Mouse (Mus musculus) megakaryocyte, embryonic 14.5 days (primary cell): ENCODE results near the gene Acot2. TPM values are rescaled to one million over a fixed set of nuclear protein-coding genes. Genes with fewer than 3 reads are reported as not detected.
"Not testable (repeated sequence)": the region's sequence is repeated elsewhere in the genome, so short reads cannot be mapped to it uniquely, and the experiment has no call there.

Experiments used
- H3K27me3 ChIP-seq: replicated peaks from 2 replicates; pipeline ENCODE3; 2012; ENCODE audit warnings: inconsistent platforms
- H3K36me3 ChIP-seq: replicated peaks from 2 replicates; pipeline ENCODE3; 2012; ENCODE audit warnings: low read length, inconsistent platforms, mixed read lengths
- H3K4me1 ChIP-seq: 2 replicates; pipeline ENCODE4 v1.6.1; 2012; ENCODE audit warnings: inconsistent platforms
- H3K4me3 ChIP-seq: replicated peaks from 2 replicates; pipeline ENCODE3; 2012; ENCODE audit warnings: moderate library complexity, mild to moderate bottlenecking, inconsistent platforms
- H3K9me3 ChIP-seq: 2 replicates; pipeline ENCODE4 v1.6.1; 2012; ENCODE audit warnings: inconsistent platforms
- FLI1 ChIP-seq: IDR thresholded peaks from 2 replicates; pipeline ENCODE4 v1.6.1; 2012; ENCODE audit warnings: low read length, inconsistent platforms, mixed read lengths
- GATA1 ChIP-seq: IDR thresholded peaks from 3 replicates; pipeline ENCODE4 v1.6.1; 2012; ENCODE audit warnings: mixed read lengths, low read length, inconsistent platforms, borderline replicate concordance
- polyA plus RNA-seq: library from polyadenylated mRNA; stranded (reverse); fragments of >175 nt; gene quantifications from 2 replicates; pipeline ENCODE4 v1.2.3, GENCODE M21; 2012; ENCODE audit warnings: low replicate concordance; ENCODE audit not compliant: insufficient read depth

Acot2 gene
- 5.9 and 6.7 TPM in 2 replicates for polyA plus RNA-seq

GRCm38 (mm10) chr12:83987583-83988441, at the start of gene Acot2:
Acot2 (plus strand) TSS chr12:83987861.
- no peak for TF ChIP-seq FLI1
- no peak for TF ChIP-seq GATA1
- H3K4me3 ChIP-seq: peak within 1 kb of the TSS; percentile 95
- peaks cover 16% of the 10 kb centered on the region for H3K36me3 ChIP-seq
- H3K4me1 ChIP-seq: peaks cover 21% of the 10 kb centered on the region
- peaks cover 10% of the 10 kb centered on the region; the same call in 1 of the 2 replicates for H3K9me3 ChIP-seq
- peaks cover 3% of the 10 kb centered on the region for H3K27me3 ChIP-seq

GRCm38 (mm10) chr12:83938592-83938991, 49.1 kb upstream of the Acot2 start:
- peaks cover 58% of the 10 kb centered on the region for H3K4me1 ChIP-seq

GRCm38 (mm10) chr12:83939332-83939731, 48.3 kb upstream of the Acot2 start:
- Histone ChIP-seq H3K4me3 (no peak overlapping the region), H3K36me3 (no peaks in the 10 kb centered on the region), H3K4me1 (peaks cover 57% of the 10 kb centered on the region), H3K9me3 (peaks cover 2% of the 10 kb centered on the region; the same call in 1 of the 2 replicates), H3K27me3 (no peaks in the 10 kb centered on the region)
- TF ChIP-seq FLI1: no peak
- TF ChIP-seq GATA1: no peak

More at GRCm38 (mm10) chr12:83938592-83938991, 49.1 kb upstream of the Acot2 start:
- not testable (repeated sequence) for H3K36me3 ChIP-seq, H3K4me3 ChIP-seq, H3K27me3 ChIP-seq, H3K9me3 ChIP-seq

DNA sequence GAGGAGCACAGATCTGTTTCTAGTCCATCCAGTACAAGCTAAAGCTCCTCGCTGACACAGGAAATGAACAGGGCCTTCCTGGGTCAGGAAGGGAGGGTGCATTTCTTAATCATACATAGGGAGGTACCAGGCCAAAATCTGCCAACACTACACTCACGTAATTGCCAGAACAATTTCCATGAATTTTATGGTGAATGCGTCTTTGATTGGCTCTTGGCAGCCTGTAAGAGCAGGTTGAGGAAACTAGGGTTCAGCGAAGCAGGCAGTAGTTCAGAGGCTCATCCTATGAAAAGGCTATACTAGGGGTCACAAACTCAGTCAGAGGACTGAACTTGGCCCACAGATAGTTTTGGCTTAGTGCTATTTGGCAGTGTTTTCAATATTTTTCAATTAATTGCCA, 47.6 kb upstream of the Acot2 start:
- Histone ChIP-seq H3K4me1 (peaks cover 57% of the 10 kb centered on the region), H3K27me3 (no peaks in the 10 kb centered on the region), H3K4me3 (no peak overlapping the region), H3K9me3 (no peaks in the 10 kb centered on the region), H3K36me3 (no peaks in the 10 kb centered on the region)
- no peak for TF ChIP-seq GATA1
- TF ChIP-seq FLI1: no peak

DNA sequence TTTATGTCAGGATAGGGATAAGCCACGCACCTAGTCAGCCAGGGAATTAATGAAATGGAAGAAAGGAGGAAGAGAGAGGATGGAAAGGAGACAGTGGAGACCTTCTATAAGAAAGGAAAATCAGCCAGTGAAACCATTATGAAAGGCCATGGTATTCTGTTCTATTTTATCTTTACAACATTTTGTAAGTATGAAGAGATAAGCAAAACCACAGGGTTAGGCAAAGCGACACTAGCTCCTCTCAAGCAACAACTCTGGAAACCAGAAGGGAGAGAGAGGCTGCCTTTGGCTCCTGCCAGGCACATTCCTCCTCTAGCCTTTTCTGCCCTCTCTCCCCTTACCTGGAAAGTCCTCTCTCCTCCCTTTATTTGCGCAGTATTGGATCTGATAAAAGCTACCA, 45.7 kb upstream of the Acot2 start:
- Histone ChIP-seq H3K9me3 (no peaks in the 10 kb centered on the region), H3K27me3 (no peaks in the 10 kb centered on the region), H3K4me3 (no peak overlapping the region), H3K4me1 (peaks cover 58% of the 10 kb centered on the region), H3K36me3 (no peaks in the 10 kb centered on the region)
- TF ChIP-seq FLI1: no peak
- no peak for TF ChIP-seq GATA1

- H3K4me1 ChIP-seq: peaks cover 53% of the 10 kb centered on the region
These were observed 40.3 kb upstream of the Acot2 start for GRCm38 (mm10) chr12:83947260-83947811.

DNA sequence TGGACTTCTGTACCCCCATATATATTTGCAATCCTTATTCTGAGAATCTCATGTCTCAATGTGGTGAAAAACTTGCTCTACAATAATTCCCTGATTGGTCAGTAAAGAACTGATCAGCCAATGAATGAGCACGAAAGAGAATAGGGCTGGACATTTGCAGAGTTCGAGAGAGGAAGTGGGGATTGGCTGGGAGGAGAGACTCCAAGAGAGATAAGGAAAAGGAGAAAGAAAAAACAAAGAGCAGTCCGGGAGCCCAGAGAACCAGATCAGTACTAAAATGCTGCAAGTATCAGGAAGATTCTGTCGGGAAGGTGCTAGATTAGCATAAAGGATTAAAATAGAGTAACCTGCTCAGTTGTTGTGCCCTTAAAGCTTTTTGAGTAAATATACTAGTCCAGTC, 38.6 kb upstream of the Acot2 start:
- no peaks in the 10 kb centered on the region for H3K27me3 ChIP-seq
- no peaks in the 10 kb centered on the region for H3K9me3 ChIP-seq
- peak overlapping the region; percentile 99 for H3K4me3 ChIP-seq
- no peak for TF ChIP-seq FLI1
- TF ChIP-seq GATA1: no peak
- peaks cover 24% of the 10 kb centered on the region for H3K36me3 ChIP-seq
- H3K4me1 ChIP-seq: peaks cover 64% of the 10 kb centered on the region

More at GRCm38 (mm10) chr12:83947260-83947811, 40.3 kb upstream of the Acot2 start:
- Histone ChIP-seq H3K4me3 (peak overlapping the region; percentile 82), H3K9me3 (no peaks in the 10 kb centered on the region), H3K36me3 (peaks cover 9% of the 10 kb centered on the region), H3K27me3 (no peaks in the 10 kb centered on the region)
- no peak for TF ChIP-seq FLI1
- TF ChIP-seq GATA1: no peak

DNA sequence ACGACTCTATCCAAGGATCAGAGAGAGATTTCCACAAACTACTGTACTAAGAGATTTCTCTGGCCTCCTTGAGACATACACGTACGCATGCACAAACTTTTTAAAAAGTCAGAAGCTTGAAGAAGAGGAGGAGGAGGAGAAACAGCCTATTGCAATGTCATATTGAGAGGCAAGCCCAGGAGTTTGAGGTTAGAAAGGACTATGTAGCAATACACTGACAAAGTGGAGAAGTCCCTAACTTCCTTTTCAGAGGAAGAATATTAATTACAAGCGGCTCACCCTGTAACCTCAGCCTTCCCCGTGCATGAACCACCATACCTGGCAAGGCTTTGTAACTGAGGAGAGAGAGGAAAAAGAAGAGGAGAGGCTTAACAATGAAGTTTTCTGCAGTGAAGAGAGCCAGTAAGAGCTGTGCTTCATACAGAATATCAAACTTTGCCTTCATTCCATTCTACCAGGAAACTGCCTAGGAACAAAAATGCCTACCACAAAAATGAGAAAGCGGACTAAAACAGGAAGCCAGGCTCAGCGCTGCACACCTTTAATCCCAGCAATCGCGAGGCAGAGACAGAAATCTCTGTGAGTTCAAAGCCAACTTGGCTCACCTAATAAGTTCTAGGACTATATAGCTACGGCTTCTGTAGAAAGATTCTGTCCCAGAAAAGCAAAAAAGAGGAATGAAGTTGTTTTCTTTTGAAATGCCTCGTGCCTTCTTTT, 37.7 kb upstream of the Acot2 start:
- H3K4me1 ChIP-seq: peaks cover 64% of the 10 kb centered on the region
- H3K4me3 ChIP-seq: peak overlapping the region; percentile 99
- H3K27me3 ChIP-seq: no peaks in the 10 kb centered on the region
- H3K9me3 ChIP-seq: no peaks in the 10 kb centered on the region
- peaks cover 24% of the 10 kb centered on the region for H3K36me3 ChIP-seq
- TF ChIP-seq GATA1: no peak
- no peak for TF ChIP-seq FLI1

DNA sequence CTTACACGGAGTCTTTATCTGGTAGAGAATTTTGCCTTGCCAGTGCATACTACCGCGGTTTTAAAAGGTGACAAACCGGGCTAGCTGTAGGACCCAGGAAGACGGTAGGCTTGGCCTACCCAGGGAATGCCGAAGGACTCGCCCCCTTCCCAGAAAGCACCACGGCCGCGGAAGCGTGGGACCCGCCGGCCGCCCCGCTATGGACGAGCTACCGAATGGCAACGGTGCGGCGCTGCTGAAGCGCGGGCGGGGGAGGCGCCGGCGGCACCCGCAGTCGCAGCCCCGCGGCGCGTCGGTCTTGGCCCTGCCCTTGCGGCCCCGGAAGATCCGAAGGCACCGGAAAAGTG, 37.2 kb upstream of the Acot2 start, which contains the start of gene Riox1:
Gene Riox1 (plus strand): TSS at position 116 of the 347 bp plus-strand sequence.
- Histone ChIP-seq H3K9me3 (no peaks in the 10 kb centered on the region), H3K4me1 (peaks cover 69% of the 10 kb centered on the region), H3K36me3 (peaks cover 29% of the 10 kb centered on the region), H3K27me3 (no peaks in the 10 kb centered on the region), H3K4me3 (peak within 1 kb of the TSS; percentile 99)
- TF ChIP-seq FLI1: no peak
- TF ChIP-seq GATA1: no peak
